Mouse (Mus musculus) embryonic facial prominence, embryonic 15.5 days (tissue): ENCODE measurements at regions not wholly inside any gene's neighbourhood (a gene's known extent, or its start where the extent isn't known, plus 50 kb on each side); places are given as distances from the start of the nearest gene placed in this dataset.

Experiments
- ATAC-seq: fragments of 200-750 bp; cut with Nextera tagmentation; 2 replicates; pipeline ENCODE4 v1.8.0; 2017; ENCODE audit warnings: low read depth, moderate TSS enrichment; ENCODE audit not compliant: insufficient number of reproducible peaks, low FRiP score, low TSS enrichment
- H3K27ac ChIP-seq: fragments of 300-500 bp; sonication (generic); replicated peaks from 2 replicates; pipeline ENCODE4 v1.5.1; 2015; ENCODE audit warnings: mild to moderate bottlenecking, inconsistent platforms
- H3K27me3 ChIP-seq: fragments of 300-500 bp; sonication (generic); 2 replicates; pipeline ENCODE4 v1.6.1; 2015; ENCODE audit warnings: inconsistent platforms
- H3K36me3 ChIP-seq: fragments of 300-500 bp; sonication (generic); 2 replicates; pipeline ENCODE4 v1.6.1; 2015; ENCODE audit warnings: mild to moderate bottlenecking, inconsistent platforms
- H3K4me1 ChIP-seq: fragments of 300-500 bp; sonication (generic); 2 replicates; pipeline ENCODE4 v1.6.1; 2015; ENCODE audit warnings: inconsistent platforms
- H3K4me2 ChIP-seq: fragments of 300-500 bp; sonication (generic); replicated peaks from 2 replicates; pipeline ENCODE4 v1.6.1; 2015; ENCODE audit warnings: mild to moderate bottlenecking, inconsistent platforms
- H3K4me3 ChIP-seq: fragments of 300-500 bp; sonication (generic); replicated peaks from 2 replicates; pipeline ENCODE4 v1.5.1; 2015; ENCODE audit warnings: mild to moderate bottlenecking, inconsistent platforms
- H3K9ac ChIP-seq: fragments of 300-500 bp; sonication (generic); 2 replicates; pipeline ENCODE4 v1.6.1; 2015; ENCODE audit warnings: inconsistent platforms
- H3K9me3 ChIP-seq: fragments of 300-500 bp; sonication (generic); replicated peaks from 2 replicates; pipeline ENCODE4 v1.6.1; 2016; ENCODE audit warnings: inconsistent platforms
- WGBS: fragments of 180-500 bp; shearing (Covaris S2); methylation state at CpG from one replicate; pipeline ENCODE4 v1.1.7; 2015; 5-methylcytosine and 5-hydroxymethylcytosine counted together

DNA sequence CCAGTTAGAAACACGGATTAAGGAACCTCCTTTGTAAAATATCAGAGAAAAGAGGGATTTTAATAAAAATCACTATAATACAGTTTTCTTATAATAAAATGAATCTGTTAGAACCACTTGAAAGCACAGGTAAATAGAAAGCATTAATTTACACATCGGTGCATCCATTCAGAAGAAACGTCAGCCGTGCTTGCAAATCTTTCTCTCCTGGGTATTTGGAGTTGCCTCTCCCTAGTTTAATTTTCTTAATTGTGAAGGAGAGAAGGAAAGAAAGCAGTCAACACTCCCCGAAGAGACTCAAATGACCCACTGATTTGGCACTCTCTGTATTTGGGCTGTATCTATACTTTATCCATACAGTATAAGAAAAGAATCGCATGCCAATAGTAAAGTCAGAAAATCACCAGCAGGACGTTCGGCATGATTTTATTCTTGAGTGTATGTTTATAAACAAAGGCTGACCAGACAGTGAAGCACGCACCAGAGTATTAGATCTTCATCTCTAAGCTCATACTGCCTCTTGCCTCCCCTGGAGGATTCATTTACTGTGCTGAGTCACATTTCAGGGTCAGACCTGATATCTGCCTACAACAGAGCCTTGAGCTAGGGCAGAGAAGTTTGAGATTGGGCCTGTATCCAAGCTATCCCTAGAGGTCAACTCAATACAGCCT is 291.6 kb upstream of the Map3k7 start:
- H3K27ac ChIP-seq = no peak overlapping the region
- H3K4me3 ChIP-seq = no peak overlapping the region
- no peaks in the 10 kb centered on the region for H3K9me3 ChIP-seq
- no peak overlapping the region for H3K9ac ChIP-seq
- no peak overlapping the region for H3K4me2 ChIP-seq
- no peaks in the 10 kb centered on the region for H3K4me1 ChIP-seq
- H3K27me3 ChIP-seq = no peaks in the 10 kb centered on the region
- ATAC-seq = 0 out of 2 replicates have a peak, but pooled peaks have one; percentile 24
- H3K36me3 ChIP-seq = no peaks in the 10 kb centered on the region
- WGBS = 77% methylated on average over 9 of the region's 9 CpGs

DNA sequence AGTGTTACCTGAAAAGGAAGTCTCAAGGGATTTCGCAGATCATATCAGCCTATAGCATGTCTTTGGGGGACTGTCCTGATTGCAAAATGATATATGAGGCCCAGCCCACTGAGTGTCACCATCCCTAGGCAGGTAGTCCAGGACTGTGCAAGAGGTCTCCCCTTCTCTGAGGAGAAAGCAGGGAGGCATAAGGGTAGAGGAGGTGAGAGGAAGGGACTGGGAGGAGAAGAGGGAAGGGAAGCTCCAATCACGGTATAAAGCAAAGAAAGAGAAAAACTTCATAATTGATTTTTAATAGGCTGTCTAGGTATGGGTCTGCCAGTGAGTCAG is 291.1 kb upstream of the Map3k7 start:
- H3K4me1 ChIP-seq = no peaks in the 10 kb centered on the region
- WGBS = 76% methylated on average over 2 of the region's 2 CpGs

DNA sequence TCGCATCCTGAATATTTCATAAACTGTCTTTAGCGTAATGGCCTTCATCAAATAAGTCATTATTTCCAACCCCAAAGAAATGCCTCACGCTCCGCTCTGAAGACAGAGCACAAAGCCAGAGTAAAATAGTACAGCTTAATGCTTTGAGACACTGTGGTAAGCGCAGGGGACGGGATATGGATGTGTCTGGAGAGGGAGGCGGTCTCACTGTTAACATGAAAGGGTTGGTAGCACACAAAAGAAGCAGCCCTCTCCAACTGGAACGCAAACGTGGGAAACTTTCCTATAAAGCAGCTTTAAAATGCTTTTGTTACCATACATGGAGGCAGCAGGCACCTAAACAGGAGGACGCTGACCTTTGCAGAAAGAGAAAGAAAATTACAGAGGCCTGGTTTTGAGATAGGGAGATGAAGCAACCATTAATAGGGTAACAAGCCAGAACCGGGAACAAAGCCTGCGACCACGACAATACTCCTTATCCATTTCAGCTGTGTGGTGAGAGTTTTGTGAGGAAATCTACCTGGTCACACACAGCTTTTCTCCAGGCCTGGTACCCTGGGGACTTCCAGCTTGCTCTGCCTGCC is 284.8 kb upstream of the Map3k7 start:
- Histone ChIP-seq H3K9ac (no peak overlapping the region), H3K4me3 (no peak overlapping the region), H3K27ac (no peak overlapping the region), H3K4me2 (no peak overlapping the region), H3K27me3 (no peaks in the 10 kb centered on the region), H3K9me3 (no peaks in the 10 kb centered on the region), H3K36me3 (no peaks in the 10 kb centered on the region), H3K4me1 (no peaks in the 10 kb centered on the region)
- 78% methylated on average over 13 of the region's 13 CpGs for WGBS
- no peak for ATAC-seq

More for the DNA sequence above, 291.1 kb upstream of the Map3k7 start:
- Histone ChIP-seq H3K9ac (no peak overlapping the region), H3K36me3 (no peaks in the 10 kb centered on the region), H3K9me3 (no peaks in the 10 kb centered on the region), H3K4me2 (no peak overlapping the region), H3K4me3 (no peak overlapping the region), H3K27me3 (no peaks in the 10 kb centered on the region), H3K27ac (no peak overlapping the region)
- ATAC-seq = peak; percentile 43; the same call in 1 of the 2 replicates

DNA sequence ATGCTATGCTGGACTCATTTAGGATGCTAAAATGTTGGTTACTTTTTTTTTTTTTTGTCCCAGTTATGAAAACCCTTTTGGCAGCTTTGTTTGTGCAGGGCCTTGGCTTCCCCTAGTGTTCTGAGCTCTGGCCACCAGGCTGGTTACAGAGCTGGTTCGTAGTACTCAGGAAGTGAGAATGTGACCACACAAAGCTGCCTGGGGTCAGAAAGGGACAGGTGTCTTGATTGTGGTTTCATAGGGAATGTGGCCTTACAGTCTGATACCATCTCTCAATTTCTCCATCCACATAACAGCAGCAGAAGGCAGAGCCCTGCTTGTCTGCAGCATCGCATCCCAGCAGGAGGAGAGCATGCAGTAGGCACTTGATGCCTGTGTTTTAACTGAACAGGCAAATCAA is 282.9 kb upstream of the Map3k7 start:
- 80% methylated on average over 2 of the region's 2 CpGs for whole genome bisulfite sequencing
- Histone ChIP-seq H3K4me1 (no peaks in the 10 kb centered on the region), H3K27me3 (no peaks in the 10 kb centered on the region), H3K9ac (no peak overlapping the region), H3K9me3 (no peaks in the 10 kb centered on the region), H3K4me2 (no peak overlapping the region), H3K27ac (no peak overlapping the region), H3K4me3 (no peak overlapping the region), H3K36me3 (no peaks in the 10 kb centered on the region)
- no peak for ATAC-seq

DNA sequence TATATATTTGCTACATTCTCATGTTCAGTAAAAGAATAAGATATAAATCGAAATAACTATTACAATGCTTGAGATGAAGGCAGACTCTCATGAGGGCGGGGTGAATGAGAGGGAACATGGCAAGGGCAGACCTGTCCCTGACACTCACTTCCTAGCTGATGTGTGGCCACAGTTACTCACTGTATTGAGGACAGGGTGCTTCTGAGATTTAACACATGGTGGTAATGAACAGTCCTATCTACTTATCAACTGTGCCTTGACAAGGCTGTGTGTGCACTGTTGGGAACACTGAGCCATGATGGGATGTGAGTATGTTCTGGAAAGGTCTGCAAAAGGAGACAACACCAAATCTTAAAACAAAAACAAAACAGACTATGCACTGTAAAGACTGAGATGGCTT is 274.8 kb upstream of the Map3k7 start:
- H3K27ac ChIP-seq = no peak overlapping the region
- no peaks in the 10 kb centered on the region for H3K27me3 ChIP-seq
- H3K9me3 ChIP-seq = no peaks in the 10 kb centered on the region
- no peak for ATAC-seq
- no peaks in the 10 kb centered on the region for H3K36me3 ChIP-seq
- H3K4me1 ChIP-seq = no peaks in the 10 kb centered on the region
- H3K4me3 ChIP-seq = no peak overlapping the region
- no peak overlapping the region for H3K9ac ChIP-seq
- WGBS = 93% methylated on average over 2 of the region's 2 CpGs
- no peak overlapping the region for H3K4me2 ChIP-seq

DNA sequence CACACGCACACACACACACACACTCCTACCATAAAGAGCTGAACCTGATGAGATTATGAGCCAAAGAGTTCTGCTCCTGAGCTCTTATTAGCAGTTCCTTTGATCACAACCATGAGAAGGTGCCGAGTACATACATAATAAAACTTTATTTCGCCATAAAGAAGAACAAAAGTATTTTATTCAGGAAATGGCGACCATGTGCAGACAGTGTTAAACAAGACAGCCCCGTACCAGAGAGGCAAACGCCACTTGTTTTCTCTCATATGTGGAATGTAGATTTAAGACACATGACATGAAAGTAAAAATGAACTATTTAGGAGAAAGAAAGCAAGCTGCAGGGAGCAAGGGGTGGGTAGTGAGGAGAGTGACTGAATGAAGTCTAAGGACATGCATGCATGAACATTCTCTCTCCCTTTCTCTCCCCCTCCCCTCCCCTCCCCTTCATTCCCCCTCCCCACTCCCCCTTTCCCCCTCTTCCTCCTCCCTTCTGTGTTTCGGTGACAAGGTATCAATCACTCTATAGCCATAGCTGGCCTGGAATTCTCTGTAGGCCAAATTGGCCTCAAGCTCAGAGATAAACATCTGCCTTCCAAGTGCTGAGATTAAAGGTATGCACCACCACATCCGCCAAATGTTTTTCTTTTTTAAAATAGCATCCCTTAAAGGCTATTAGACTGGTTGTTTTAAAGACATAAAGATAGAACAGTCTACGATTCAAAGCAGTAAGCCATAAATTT is 266.0 kb upstream of the Map3k7 start:
- Histone ChIP-seq H3K36me3 (no peaks in the 10 kb centered on the region), H3K4me3 (no peak overlapping the region), H3K4me1 (no peaks in the 10 kb centered on the region), H3K27ac (no peak overlapping the region), H3K9ac (no peak overlapping the region), H3K9me3 (no peaks in the 10 kb centered on the region), H3K27me3 (no peaks in the 10 kb centered on the region), H3K4me2 (no peak overlapping the region)
- 36% methylated on average over 9 of the region's 9 CpGs for WGBS
- ATAC-seq = no peak

DNA sequence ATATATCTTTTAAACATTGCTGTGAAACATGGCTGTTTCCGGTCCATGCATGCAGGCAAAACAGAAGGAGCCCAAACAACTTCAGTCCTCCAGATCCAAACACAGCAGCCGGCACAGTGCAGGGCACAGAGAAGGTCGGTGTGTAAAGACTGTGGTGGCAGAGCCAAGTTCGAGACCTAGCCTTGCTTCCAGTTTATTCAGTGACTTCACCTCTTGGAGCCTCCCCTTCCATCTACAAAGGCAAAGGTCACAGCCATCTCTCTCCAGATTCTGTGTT is 265.5 kb upstream of the Map3k7 start:
- H3K27me3 ChIP-seq = no peaks in the 10 kb centered on the region
- ATAC-seq = no peak
- H3K9ac ChIP-seq = no peak overlapping the region
- H3K9me3 ChIP-seq = no peaks in the 10 kb centered on the region
- no peak overlapping the region for H3K27ac ChIP-seq
- WGBS = 54% methylated on average over 4 of the region's 4 CpGs
- no peak overlapping the region for H3K4me3 ChIP-seq
- no peak overlapping the region for H3K4me2 ChIP-seq
- H3K4me1 ChIP-seq = no peaks in the 10 kb centered on the region
- no peaks in the 10 kb centered on the region for H3K36me3 ChIP-seq

DNA sequence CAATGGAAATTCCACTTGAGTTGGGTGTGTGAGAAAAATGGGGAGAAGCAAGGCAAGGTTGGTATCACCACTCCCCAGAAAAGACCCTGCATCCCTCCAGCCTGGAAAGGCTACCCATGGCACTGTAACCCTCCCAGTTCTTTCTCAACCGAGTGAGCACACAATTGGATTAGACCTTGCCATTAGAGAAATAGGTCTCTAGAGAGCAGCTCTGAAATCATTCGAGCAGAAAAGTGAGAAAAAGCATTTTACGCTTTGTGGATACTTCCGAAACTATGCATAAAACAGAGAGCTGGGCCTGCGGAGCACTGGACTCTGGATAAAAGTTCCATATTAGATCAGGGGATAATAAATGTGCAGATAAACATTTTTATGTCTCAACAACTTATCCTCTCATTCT is 264.6 kb upstream of the Map3k7 start:
- no peak overlapping the region for H3K27ac ChIP-seq
- ATAC-seq = no peak
- H3K4me3 ChIP-seq = no peak overlapping the region
- no peak overlapping the region for H3K9ac ChIP-seq
- H3K36me3 ChIP-seq = no peaks in the 10 kb centered on the region
- H3K27me3 ChIP-seq = no peaks in the 10 kb centered on the region
- no peaks in the 10 kb centered on the region for H3K4me1 ChIP-seq
- no peak overlapping the region for H3K4me2 ChIP-seq
- no peaks in the 10 kb centered on the region for H3K9me3 ChIP-seq
- WGBS = 68% methylated on average over 5 of the region's 5 CpGs

DNA sequence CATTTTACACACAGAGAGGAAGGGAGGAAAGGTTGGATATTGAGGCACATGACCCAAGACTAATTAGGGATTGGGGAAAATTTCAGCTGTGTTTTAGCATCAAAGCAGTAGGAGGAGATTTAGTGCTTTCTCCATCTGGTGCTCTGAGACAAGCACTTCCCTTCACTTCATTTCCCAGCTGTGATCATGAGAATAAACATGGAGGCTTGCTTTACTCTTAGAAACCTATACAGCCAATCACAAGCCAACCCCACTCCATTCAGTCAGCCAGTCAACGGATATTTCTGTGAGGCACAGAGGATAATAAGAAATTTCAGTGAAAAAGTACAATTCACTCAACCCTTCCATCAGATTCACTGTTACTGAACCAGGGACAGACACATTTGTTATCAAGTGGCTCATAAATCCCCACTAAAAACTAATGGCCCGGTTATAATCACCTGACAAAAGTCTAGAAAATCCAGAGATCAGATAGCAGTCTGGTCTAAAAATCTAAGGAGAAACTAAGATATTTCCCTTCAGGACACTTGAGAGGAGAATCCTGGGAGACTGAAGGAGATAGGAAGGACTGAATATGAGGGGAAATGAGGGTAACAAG is 249.7 kb upstream of the Map3k7 start:
- 77% methylated on average over 2 of the region's 2 CpGs for WGBS
- no peak overlapping the region for H3K4me2 ChIP-seq
- H3K27me3 ChIP-seq = no peaks in the 10 kb centered on the region
- no peaks in the 10 kb centered on the region for H3K36me3 ChIP-seq
- no peaks in the 10 kb centered on the region for H3K4me1 ChIP-seq
- ATAC-seq = no peak
- H3K9ac ChIP-seq = no peak overlapping the region
- H3K9me3 ChIP-seq = no peaks in the 10 kb centered on the region
- no peak overlapping the region for H3K4me3 ChIP-seq
- H3K27ac ChIP-seq = no peak overlapping the region

DNA sequence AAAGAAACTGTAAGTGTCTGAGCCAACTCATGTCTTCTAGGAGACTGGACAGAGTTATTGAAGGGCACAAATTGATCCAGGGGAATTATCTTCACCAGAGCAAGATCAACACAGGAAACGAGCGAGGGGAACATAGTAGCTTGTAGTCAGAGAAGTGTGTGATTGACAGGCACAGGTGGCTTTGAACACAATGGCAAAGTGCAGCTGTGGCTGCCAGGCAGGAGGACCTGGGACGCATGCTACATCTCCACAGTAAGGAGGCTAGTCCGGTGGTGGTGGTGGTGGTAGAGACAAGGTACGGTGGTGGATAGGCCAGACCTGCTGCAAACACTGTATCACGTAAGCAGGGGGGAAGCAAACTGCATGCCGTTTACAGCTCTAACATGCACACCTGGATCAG is 240.4 kb upstream of the Map3k7 start:
- no peaks in the 10 kb centered on the region for H3K4me1 ChIP-seq
- no peak overlapping the region for H3K4me2 ChIP-seq
- no peak overlapping the region for H3K4me3 ChIP-seq
- no peaks in the 10 kb centered on the region for H3K36me3 ChIP-seq
- no peak for ATAC-seq
- H3K27me3 ChIP-seq = no peaks in the 10 kb centered on the region
- H3K27ac ChIP-seq = no peak overlapping the region
- no peaks in the 10 kb centered on the region for H3K9me3 ChIP-seq
- H3K9ac ChIP-seq = no peak overlapping the region
- WGBS = 67% methylated on average over 7 of the region's 7 CpGs

DNA sequence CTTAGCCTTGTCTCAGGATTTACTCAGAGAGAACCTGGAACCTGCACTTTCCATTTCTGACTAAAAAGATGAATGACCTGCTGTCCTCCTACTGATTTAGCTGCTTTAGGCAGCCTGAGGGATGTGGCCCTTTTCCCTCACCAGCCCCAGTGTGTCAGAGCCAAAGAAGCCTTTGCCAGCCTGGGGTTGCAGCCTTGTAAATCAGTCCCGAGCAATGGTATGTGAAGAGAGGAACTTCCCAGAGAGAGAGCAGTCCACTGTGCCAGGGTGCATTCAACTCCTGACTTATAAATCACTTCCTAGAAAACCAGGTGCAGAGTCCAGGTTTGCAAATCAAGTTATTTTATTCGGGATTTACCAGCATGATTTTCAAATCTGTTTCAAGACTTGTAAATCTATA is 239.5 kb upstream of the Map3k7 start:
- Histone ChIP-seq H3K27ac (no peak overlapping the region), H3K4me3 (no peak overlapping the region), H3K9ac (no peak overlapping the region), H3K4me1 (no peaks in the 10 kb centered on the region), H3K4me2 (no peak overlapping the region), H3K36me3 (no peaks in the 10 kb centered on the region), H3K27me3 (no peaks in the 10 kb centered on the region), H3K9me3 (no peaks in the 10 kb centered on the region)
- WGBS = 55% methylated on average over 2 of the region's 2 CpGs
- no peak for ATAC-seq
